Mouse (Mus musculus) gastrocnemius, postnatal 14 days (tissue): Measurements from ENCODE around the gene Acvr1b. TPM values are rescaled to one million over a fixed set of nuclear protein-coding genes. Genes with fewer than 3 reads are reported as not detected.
A peak's percentile ranks its signal among the peaks of the same experiment; 100 is the strongest.

Source experiments
- DNase-seq: peaks from one replicate; pipeline ENCODE4 v3.0.0; 2021; ENCODE audit warnings: mixed read lengths
- intact Hi-C: fragments of 180-260 bp; cut with DNase I; formaldehyde crosslinking; loops from one replicate; pipeline ENCODE4 v1.15.1; 2025; ENCODE audit warnings: low total_unique reads
- long read RNA-seq, 2 experiments: library from polyadenylated mRNA; stranded (forward); transcript quantifications; one replicate each; pipeline ENCODE4 v2.0.0; 2021
- total RNA-seq, 2 experiments: library from RNA; stranded (reverse); gene quantifications; 2 replicates each; pipeline ENCODE4 v1.2.3; 2021

Acvr1b gene
- total RNA-seq, result 10 to 100 TPM; 21.8 to 29.9 TPM
- long read RNA-seq, experiment 1, partial matches to known transcripts, result 0 of 8 reads
- long read RNA-seq, experiment 1, other reads (novel, unspliced or antisense), result 8 of 8 reads
- long read RNA-seq, experiment 2, partial matches to known transcripts, result 6 of 6 reads
- long read RNA-seq, experiment 2, other reads (novel, unspliced or antisense), result 0 of 6 reads

- peak; percentile 90 for DNase-seq
- intact Hi-C loops, result no loop called here
Observed at GRCm38 (mm10) chr15:101173421-101174211, at the start of gene Acvr1b. Acvr1b (plus strand) TSS chr15:101174067.

DNA sequence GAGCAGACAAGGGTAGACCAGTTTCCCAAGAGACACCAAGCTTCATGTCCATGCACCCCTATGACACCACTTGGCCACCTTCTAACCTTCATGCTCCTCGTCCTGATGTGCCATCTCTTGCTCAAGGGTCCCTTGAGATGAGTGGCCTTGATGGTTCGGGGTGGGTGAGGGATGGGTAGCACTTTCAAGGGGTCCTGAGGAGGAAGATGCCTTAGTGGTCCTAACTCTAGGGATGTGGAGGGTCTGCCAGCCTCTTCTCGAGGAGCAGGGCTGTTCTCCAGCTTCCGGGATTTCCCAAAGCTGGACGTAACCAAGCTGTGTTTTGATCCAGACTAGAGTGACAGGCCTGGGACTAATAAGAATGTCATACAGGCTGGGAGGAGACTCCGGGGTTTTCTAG is 48.3 kb upstream of the Acvr1b start:
- DNase-seq, result no peak
- intact Hi-C loops, result no loop called here

DNA sequence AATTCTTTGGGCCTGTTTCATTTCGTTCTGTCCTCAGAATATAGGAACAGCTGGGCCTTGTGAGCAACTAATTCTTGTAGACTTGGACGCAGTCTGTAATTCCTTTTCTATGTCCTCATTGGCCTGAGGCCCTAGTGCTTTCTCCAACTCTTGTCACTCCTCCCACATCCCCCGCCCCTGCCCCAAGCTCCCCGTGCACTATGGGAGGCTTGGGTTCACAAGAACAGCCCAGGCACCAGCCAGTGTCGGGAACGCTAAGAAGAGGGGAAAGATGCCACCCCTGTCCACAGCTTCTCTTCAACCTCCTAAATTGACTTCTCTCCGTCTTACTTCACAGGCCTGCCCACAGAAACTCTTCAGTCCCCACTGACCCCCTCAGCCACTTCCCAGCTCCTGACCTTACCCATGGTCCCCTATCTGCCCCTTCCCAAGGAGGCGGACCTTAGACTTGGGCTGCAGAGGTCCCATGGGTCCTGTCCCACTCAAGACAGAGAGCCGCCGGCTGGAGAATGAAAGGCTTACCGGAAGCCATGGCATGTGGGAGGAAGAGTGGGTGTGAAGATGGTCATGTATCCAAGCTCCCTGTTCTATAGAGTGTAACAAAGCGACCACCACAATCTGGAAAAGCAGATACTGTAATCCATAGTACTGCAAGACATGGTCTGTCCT is 46.9 kb upstream of the Acvr1b start:
- peak; percentile 74 for DNase-seq
- intact Hi-C loops, result no loop called here

DNA sequence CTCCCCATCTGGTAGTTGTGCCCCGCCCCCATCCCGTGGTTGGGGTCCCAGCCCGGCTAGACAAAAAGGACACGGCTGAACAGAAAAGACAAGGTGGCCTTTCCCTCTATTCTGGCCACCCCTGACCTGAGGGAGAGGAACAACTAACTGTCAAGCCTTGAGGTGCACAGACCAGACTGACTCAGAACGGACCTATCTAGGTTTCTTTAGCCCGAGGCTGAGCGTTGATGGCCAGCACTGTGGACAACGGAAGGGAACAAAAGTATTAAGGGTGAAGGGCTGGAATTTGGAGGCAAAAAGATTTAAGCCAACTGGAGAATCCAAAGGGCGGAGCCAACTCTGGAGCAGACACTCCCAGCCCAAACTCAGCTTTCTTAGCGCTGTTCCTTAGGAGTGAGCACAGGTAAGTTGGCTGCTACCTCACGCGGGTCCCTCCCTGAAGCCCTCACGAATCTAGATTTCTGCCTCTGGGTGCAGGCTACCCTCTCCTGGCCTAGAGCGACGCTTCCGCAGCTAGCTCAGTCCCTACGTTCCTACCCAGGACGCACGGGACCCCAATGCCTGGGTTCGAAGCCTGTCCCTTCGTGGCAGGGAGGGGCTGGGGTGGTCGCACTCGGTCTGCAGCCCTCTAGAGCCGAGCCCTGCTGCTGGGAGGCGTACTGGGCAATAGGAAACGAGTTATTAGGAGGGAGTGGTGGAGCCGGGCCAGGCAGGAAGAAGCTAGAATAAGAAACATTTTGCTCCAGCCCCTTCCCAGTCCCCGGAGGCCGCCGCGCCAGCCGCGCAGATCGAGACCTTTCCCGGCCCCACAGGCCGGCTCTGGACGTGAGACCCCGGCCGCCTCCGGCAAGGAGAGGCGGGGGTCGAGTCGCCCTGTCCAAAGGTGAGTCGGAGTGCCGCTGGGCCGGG is 45.4 kb upstream of the Acvr1b start, which contains the start of gene Acvrl1:
Gene Acvrl1 (plus strand): TSS at position 342 of the 909 bp plus-strand sequence.
- DNase-seq, result peak; percentile 75
- intact Hi-C loops, result no loop called here

GRCm38 (mm10) chr15:101129412-101129811 is 44.5 kb upstream of the Acvr1b start:
- no peak for DNase-seq
- intact Hi-C loops, result no loop called here

GRCm38 (mm10) chr15:101131498-101131897 is 42.4 kb upstream of the Acvr1b start:
- DNase-seq, result no peak
- intact Hi-C loops, result no loop called here

DNA sequence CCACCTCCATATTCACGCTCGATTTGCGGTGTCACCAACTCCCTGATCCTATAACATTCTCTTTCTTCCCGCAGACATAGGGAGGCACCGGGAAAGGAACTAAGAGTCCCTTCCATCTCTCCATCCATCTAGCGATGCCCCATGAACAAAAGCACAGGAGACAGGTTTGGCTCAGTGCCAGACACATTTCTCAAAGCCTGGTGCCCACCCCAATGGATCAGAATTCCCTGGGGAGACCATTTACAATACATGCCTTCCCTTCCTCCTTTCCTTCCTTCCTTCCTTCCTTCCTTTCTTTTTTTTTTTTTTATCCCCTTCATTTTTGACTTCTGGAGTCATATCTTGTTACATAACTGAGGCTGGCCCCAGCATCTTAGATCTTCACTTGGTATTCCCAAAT is 41.8 kb upstream of the Acvr1b start:
- no peak for DNase-seq
- intact Hi-C loops, result no loop called here

DNA sequence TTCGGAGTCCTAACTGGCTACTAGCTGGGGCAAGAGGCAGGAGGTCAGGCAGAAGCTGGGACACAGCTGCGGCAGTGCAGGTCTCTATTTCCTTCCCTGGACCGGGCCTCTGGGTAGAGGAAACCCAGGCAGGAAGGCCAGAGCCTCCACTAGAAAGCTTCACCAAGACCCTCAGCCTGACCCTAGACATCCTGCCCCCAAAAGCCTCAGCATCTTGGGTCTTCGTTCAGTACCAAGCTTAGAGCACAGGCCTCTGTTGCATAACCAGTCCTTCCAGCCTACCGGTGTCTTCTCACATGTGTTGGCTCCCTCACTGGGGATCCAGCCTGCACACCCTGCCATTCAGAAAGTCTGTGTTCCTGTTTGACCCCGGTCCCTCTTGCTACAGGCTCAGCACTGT is 41.1 kb upstream of the Acvr1b start:
- intact Hi-C loops, result no loop called here
- no peak for DNase-seq

- intact Hi-C loops, result no loop called here
- no peak for DNase-seq
Observed at GRCm38 (mm10) chr15:101133993-101134704, 39.7 kb upstream of the Acvr1b start.

DNA sequence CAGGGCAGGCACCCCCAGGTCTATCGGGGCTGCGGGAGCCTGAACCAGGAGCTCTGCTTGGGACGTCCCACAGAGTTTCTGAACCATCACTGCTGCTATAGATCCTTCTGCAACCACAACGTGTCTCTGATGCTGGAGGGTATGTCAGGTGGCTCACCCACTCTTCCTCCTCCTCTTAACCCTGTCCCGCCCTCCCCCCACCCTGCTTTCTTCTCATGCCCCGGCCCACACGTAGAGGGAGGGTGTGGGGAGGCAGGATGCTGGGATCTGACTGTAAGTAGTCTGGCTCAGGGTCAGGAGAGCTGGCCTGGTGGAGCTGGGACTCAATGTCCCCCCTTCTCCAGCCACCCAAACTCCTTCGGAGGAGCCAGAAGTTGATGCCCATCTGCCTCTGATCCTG is 38.5 kb upstream of the Acvr1b start:
- no peak for DNase-seq
- intact Hi-C loops, result no loop called here

GRCm38 (mm10) chr15:101137455-101137854 is 36.4 kb upstream of the Acvr1b start:
- DNase-seq, result no peak
- intact Hi-C loops, result no loop called here

DNA sequence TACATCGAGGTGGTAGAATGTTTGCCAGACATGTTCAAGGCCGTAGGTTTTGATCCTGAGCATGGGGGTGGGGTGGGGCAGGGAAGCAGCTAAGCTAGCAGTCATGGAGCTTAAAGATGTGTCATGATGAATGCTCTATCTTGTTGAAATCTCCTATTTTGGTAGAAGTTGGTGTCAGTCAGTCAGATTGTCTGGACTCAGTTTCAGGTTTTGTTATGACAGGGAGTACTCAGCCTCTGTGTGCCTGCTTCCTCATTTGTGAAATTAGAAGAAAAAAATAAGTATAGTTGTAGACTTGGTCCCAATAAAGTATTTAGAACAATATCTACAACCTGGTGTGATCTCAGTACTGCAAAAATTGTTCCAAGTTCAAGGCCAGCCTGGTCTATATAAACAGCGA is 35.2 kb upstream of the Acvr1b start:
- intact Hi-C loops, result no loop called here
- no peak for DNase-seq

DNA sequence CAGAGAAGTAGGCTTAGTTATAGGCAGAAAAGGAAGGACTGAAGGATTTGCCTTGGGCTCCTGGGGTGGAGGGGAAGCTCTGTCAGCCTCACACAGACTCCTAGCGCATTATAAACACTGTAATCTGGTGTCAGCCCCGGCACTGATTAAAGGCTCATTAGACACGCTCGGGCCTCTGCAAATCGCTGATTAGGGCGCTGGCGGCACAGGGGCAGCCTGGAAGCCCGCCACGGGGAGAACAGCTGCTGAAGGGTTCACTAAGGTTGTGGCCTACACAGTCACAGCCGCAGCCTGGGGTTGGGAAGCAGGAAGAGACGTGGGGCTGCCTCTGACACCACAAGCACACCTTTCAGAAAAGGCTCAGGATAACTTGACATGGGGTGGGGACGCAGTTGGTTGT is 34.0 kb upstream of the Acvr1b start:
- peak; percentile 89 for DNase-seq
- intact Hi-C loops, result no loop called here

GRCm38 (mm10) chr15:101140587-101140986 is 33.3 kb upstream of the Acvr1b start:
- no peak for DNase-seq
- intact Hi-C loops, result no loop called here

DNA sequence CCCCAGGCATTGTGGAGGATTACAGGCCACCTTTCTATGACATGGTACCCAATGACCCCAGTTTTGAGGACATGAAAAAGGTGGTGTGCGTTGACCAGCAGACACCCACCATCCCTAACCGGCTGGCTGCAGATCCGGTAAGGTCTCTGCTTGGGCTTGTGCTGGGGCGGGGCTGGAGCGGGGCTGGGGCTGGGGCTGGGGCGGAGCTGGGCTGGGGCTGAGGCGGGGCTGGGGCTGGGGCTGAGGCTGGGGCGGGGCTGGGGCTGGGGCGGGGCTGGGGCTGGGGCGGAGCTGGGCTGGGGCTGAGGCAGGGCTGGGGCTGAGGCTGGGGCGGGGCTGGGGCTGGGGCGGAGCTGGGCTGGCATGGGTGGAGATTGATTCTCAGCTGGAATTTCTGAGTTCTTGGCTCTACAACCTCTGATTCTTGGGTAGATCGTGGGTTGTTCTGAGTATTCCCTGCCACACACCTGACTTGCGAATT is 32.8 kb upstream of the Acvr1b start:
- intact Hi-C loops, result no loop called here
- DNase-seq, result peak; percentile 73

DNA sequence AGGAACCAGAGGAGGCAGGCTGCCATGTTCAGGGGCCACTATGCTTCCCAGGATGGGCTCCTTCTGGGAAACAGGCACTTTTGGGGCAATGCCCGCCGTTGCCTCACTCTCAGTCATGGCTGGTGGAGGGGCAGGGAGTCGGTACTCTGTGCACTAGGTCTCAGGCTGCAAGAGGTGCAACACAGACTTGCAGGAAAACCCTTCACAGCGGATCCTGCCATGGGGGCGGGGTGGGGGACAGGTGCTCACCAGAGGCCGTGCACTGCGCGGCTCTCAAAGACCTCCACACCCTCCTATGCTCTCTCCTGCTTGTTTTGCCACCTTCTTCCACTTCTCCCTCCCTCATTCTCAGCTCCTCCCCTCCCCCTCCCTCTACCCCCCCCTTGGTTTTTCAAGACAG is 31.2 kb upstream of the Acvr1b start:
- DNase-seq, result no peak
- intact Hi-C loops, result no loop called here

GRCm38 (mm10) chr15:101143494-101143893 is 30.4 kb upstream of the Acvr1b start:
- intact Hi-C loops, result no loop called here

DNA sequence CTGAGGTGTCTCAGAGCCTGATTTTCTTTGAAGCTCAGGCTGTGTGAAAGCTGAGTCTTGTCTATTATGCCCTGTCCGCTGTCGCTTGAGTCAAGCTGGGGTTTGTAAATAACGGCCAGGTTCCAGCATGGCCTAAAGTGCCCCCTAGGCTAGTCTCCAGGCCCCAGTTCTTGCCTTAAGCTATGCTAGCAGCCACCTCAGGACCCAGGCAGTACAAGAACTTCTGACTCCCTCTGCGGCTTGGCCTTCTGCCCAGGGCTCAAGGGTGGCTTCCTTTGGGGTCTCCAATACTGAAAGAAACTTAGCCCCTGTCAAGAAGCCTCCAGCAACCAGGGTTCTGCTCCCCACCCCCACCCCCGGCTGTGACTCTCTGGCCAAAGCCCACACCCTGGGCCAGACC is 29.7 kb upstream of the Acvr1b start:
- DNase-seq, result no peak
- intact Hi-C loops, result no loop called here

More at GRCm38 (mm10) chr15:101143494-101143893, 30.4 kb upstream of the Acvr1b start:
- peak; percentile 90 for DNase-seq

- intact Hi-C loops, result no loop called here
- DNase-seq, result no peak
Observed at GRCm38 (mm10) chr15:101144779-101145178, 29.1 kb upstream of the Acvr1b start.
